Mouse (Mus musculus): ENCODE results near the gene Zrsr2. TPM values are rescaled to one million over a fixed set of nuclear protein-coding genes. Genes with fewer than 3 reads are reported as not detected.

The Zrsr2 gene
- polyA plus RNA-seq, 1 experiment = 51.0 TPM

DNA sequence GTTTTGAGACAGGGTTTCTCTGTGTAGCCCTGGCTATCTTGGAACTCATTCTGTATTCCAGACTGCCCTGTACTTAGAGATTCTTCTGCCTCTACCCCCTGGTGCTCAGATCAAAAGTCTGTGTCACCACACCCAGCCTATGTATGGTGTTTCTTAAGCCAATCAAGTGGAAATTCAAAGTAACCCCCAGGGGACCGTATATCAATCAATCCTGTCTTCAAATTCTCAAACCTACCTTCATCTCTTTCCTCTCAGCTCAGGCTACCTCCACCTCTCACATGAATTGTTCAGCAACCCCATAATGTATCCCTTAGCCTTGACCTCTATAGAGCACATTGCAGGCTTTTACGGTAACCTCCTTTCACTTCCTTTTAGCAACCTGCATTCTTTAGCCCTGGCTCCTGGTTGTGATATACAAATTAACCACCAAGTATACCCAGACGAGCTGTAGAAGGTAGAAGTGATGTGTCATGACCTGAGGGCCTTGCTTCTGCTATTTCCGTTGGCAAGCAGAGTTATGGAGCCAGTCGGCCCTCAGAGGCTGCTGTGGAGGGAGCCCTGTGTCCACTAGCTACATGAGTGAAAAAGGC, 58.9 kb downstream of the Zrsr2 start:
- Histone ChIP-seq H3K4me1 (ENCODE audit: control insufficient read depth, insufficient read depth, low read length) (no peaks in the 10 kb centered on the region), H3K27ac (ENCODE audit: insufficient read depth, low read length) (no peak overlapping the region), H3K4me3 (ENCODE audit: insufficient read depth, low read length) (no peak overlapping the region)
- TF ChIP-seq POLR2A (IDR thresholded peaks at IDR 0.05; ENCODE audit: low read depth, low read length) (no peak), CTCF (IDR thresholded peaks at IDR 0.05; ENCODE audit: borderline replicate concordance, insufficient read depth, low read length) (no peak)

DNA sequence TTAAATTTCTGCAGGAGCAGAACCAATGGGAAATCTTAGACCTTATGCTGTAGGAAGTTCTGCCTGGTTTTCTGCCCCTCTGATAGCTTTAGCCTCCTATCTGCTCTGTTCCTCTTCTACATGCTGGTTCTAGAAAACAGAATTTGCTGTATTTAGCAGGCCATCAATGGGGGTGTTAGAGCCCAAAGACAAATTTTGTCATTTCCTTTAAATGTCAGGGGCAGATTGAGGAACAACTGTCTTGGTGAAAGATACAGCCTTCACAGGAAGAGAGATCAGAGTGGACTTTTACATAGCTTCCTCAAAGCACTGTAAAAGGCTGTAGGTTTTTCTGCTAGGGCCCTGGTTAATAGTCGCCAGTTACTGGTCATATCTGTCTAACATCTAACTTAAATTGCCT, 61.1 kb downstream of the Zrsr2 start:
- H3K4me1 ChIP-seq (ENCODE audit: control insufficient read depth, insufficient read depth, low read length) = no peaks in the 10 kb centered on the region
- TF ChIP-seq CTCF (IDR thresholded peaks at IDR 0.05; ENCODE audit: borderline replicate concordance, insufficient read depth, low read length) (no peak), POLR2A (IDR thresholded peaks at IDR 0.05; ENCODE audit: low read depth, low read length) (no peak)
- no peak overlapping the region for H3K4me3 ChIP-seq (ENCODE audit: insufficient read depth, low read length)
- H3K27ac ChIP-seq (ENCODE audit: insufficient read depth, low read length) = no peak overlapping the region

DNA sequence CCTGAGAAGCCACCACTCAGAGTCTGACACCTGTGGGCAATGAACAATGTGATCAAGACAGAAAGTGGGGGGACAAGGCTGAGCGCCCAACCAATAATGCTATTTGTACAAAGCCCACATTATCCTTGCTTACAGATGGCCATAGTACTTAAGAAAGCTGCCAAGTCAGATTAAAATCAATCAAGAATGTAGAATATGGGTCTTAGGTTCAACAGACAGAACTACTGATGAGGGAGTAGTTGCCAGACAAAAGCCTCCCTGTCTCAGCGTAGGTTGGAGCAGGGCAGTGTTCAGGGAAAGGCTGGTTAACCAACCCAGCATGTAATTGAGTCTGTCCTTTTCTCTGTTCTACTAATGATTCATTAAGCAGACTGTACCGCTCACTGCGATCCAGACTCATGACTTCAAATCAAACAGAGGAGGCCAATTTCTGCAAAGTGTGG, 72.9 kb downstream of the Zrsr2 start:
- TF ChIP-seq CTCF (IDR thresholded peaks at IDR 0.05; ENCODE audit: borderline replicate concordance, insufficient read depth, low read length) (no peak), POLR2A (IDR thresholded peaks at IDR 0.05; ENCODE audit: low read depth, low read length) (no peak)
- H3K4me1 ChIP-seq (ENCODE audit: control insufficient read depth, insufficient read depth, low read length) = no peaks in the 10 kb centered on the region
- H3K27ac ChIP-seq (ENCODE audit: insufficient read depth, low read length) = no peak overlapping the region
- no peak overlapping the region for H3K4me3 ChIP-seq (ENCODE audit: insufficient read depth, low read length)

Other genes starting within 250 kb of the Zrsr2 start
- not detected in 2 replicates for gene Rnf138rt1, start 197.3 kb downstream of the Zrsr2 start, polyA plus RNA-seq (2011; ENCODE audit: insufficient read length, low read depth, missing spikeins)
- 39.7 and 44.2 TPM in 2 replicates for gene Ap1s2, start 49.6 kb downstream of the Zrsr2 start, polyA plus RNA-seq (2011; ENCODE audit: insufficient read length, low read depth, missing spikeins)
- 7.5 and 9.0 TPM in 2 replicates for gene Car5b, start 69.3 kb upstream of the Zrsr2 start, polyA plus RNA-seq (2011; ENCODE audit: insufficient read length, low read depth, missing spikeins)
- gene Siah1b, start 117.8 kb upstream of the Zrsr2 start, polyA plus RNA-seq (2011; ENCODE audit: insufficient read length, low read depth, missing spikeins) = 6.2 and 9.8 TPM in 2 replicates
- gene Cltrn, start 130.2 kb upstream of the Zrsr2 start, polyA plus RNA-seq (2011; ENCODE audit: insufficient read length, low read depth, missing spikeins) = not detected in 2 replicates
- not detected in 2 replicates for gene Ace2, start 180.7 kb upstream of the Zrsr2 start, polyA plus RNA-seq (2011; ENCODE audit: insufficient read length, low read depth, missing spikeins)